Mouse (Mus musculus) inflammation-experienced regulatory T-cells (primary cell): Measurements from ENCODE around the gene Nme9. TPM values are rescaled to one million over a fixed set of nuclear protein-coding genes. Genes with fewer than 3 reads are reported as not detected.

ENCODE experiments used
- polyA plus RNA-seq, 2 experiments: library from polyadenylated mRNA; unstranded; fragments of 100-300 nt; shearing (Covaris generic); gene quantifications; one replicate each; pipeline ENCODE4 v1.2.1; 2017

The Nme9 gene
- polyA plus RNA-seq: under 1 TPM in 1 of 2 experiments, not detected in 1; 0.76 TPM

GRCm38 (mm10) chr9:99451161-99451560 is at the start of gene Nme9:
TSS of gene Nme9 (plus strand) at chr9:99451475.

GRCm38 (mm10) chr9:99437031-99437764 is 14.1 kb upstream of the Nme9 start, which contains the start of gene Mras:
TSS of gene Mras (minus strand) at chr9:99437381.

Other genes starting within 250 kb of the Nme9 start
- gene Faiml, start 214.2 kb upstream of the Nme9 start, polyA plus RNA-seq: 1 to 10 TPM in 1 of 2 experiments, not detected in 1; 2.7 TPM
- 10 to 100 TPM; 16.5 to 18.3 TPM for gene Cep70, start 208.1 kb upstream of the Nme9 start, polyA plus RNA-seq
- 1 to 10 TPM in 1 of 2 experiments, under 1 TPM in 1; 0.86 to 2.1 TPM for gene Esyt3, start 92.9 kb upstream of the Nme9 start, polyA plus RNA-seq
- under 1 TPM; 0.23 to 0.39 TPM for gene Mras, start 14.1 kb upstream of the Nme9 start, polyA plus RNA-seq
- gene Armc8, start 117.4 kb downstream of the Nme9 start, polyA plus RNA-seq: 10 to 100 TPM; 28.1 to 31.3 TPM
- gene Dbr1, start 124.3 kb downstream of the Nme9 start, polyA plus RNA-seq: 10 to 100 TPM; 32.5 to 49.4 TPM
- gene A4gnt, start 161.0 kb downstream of the Nme9 start, polyA plus RNA-seq: not detected
- under 1 TPM; 0.06 to 0.36 TPM for gene Dzip1l, start 178.0 kb downstream of the Nme9 start, polyA plus RNA-seq